Comparison of ENCODE assay signal across 9 mouse cellular contexts in genomic region chr16:11909817-11910216, GRCm38 (mm10). TPM values are rescaled to one million over a fixed set of nuclear protein-coding genes. Genes with fewer than 3 reads are reported as not detected.
DNase-seq lines count a peak whose midpoint lies in the region; ATAC-seq and TF ChIP-seq lines count a peak whose summit lies in the region.
"Had no signal": no experiment of that assay in that cellular context is flagged by ENCODE, and none has a peak within 500 bp of the region (broad histone marks: within the 10 kb centered on the region; RNA-seq: fewer than 3 reads in every experiment).

No protein-coding gene starts in this region.

- H3K9me3 ChIP-seq in erythroblast, embryonic 14.5 days (ENCODE audit: control insufficient read depth, low read length), result no peaks in the 10 kb centered on the region
- H3K9me3 ChIP-seq in kidney, embryonic 15.5 days (replicated peaks), result no peaks in the 10 kb centered on the region
- H3K9me3 ChIP-seq in MEL (replicated peaks; ENCODE audit: insufficient read depth, low read length), result no peaks in the 10 kb centered on the region
- H3K9me3 ChIP-seq in liver, embryonic 14.5 days (ENCODE audit: control insufficient read depth, low read length), result no peaks in the 10 kb centered on the region
- H3K9me3 ChIP-seq: embryonic facial prominence, embryonic 15.5 days had no signal

- H3K4me1 ChIP-seq in erythroblast, embryonic 14.5 days (ENCODE audit: control insufficient read depth), result peaks cover 21% of the 10 kb centered on the region
- H3K4me1 ChIP-seq in kidney, embryonic 15.5 days, result peaks cover 10% of the 10 kb centered on the region
- peaks cover 0 to 13% of the 10 kb centered on the region in 2 experiments; a peak in 1 of 4 replicates for H3K4me1 ChIP-seq in MEL (ENCODE audit: control insufficient read depth in 1 of 2, insufficient read depth in 2 of 2, low read length in 2 of 2)
- H3K4me1 ChIP-seq in liver, embryonic 14.5 days (replicated peaks; ENCODE audit: control insufficient read depth in 2 of 2, insufficient read depth in 2 of 2, low read length in 1 of 2), result peaks cover 0 to 12% of the 10 kb centered on the region in 2 experiments; a peak in 3 of 4 replicates

- peak overlapping the region; percentile 81 for H3K4me3 ChIP-seq in erythroblast, embryonic 14.5 days (replicated peaks)
- H3K4me3 ChIP-seq in kidney, embryonic 15.5 days (replicated peaks), result no peak overlapping the region; the same call in 1 of the 2 replicates
- peak overlapping the region; percentile 23 to 78; a peak in 3 of 4 replicates for H3K4me3 ChIP-seq in MEL (ENCODE audit: control insufficient read depth in 1 of 2, insufficient read depth in 1 of 2, low read depth in 2 of 2, low read length in 2 of 2)
- no peak overlapping the region for H3K4me3 ChIP-seq in liver, embryonic 14.5 days (ENCODE audit: insufficient read depth in 1 of 2, low read depth in 2 of 2, low read length in 2 of 2)

- peak overlapping the region; percentile 67 for H3K4me2 ChIP-seq in kidney, embryonic 15.5 days
- H3K4me2 ChIP-seq in liver, embryonic 14.5 days (ENCODE audit: low read depth), result peak overlapping the region; percentile 80

- DNase-seq in kidney, adult 18-20 months, result no peak
- DNase-seq in MEL (ENCODE audit: low read depth, low spot score), result peak; percentile 34
- DNase-seq in liver, embryonic 14.5 days (ENCODE audit: low read depth in 3 of 3, low spot score in 3 of 3), result no peak
- DNase-seq in gastrocnemius, postnatal 4 days (ENCODE audit: low spot score in 2 of 2), result no peak
- no peak for DNase-seq in ovary, adult 18-20 months (ENCODE audit: low spot score)

- peaks cover 3% of the 10 kb centered on the region for H3K36me3 ChIP-seq in erythroblast, embryonic 14.5 days (ENCODE audit: control insufficient read depth)
- H3K36me3 ChIP-seq in kidney, embryonic 15.5 days, result no peaks in the 10 kb centered on the region
- peaks cover 0 to 8% of the 10 kb centered on the region in 2 experiments; a peak in 2 of 4 replicates for H3K36me3 ChIP-seq in MEL (ENCODE audit: control insufficient read depth in 1 of 2, insufficient read depth in 2 of 2, low read length in 2 of 2)
- H3K36me3 ChIP-seq in liver, embryonic 14.5 days (replicated peaks; ENCODE audit: control insufficient read depth, insufficient read depth, low read depth), result no peaks in the 10 kb centered on the region
- H3K36me3 ChIP-seq: embryonic facial prominence, embryonic 15.5 days had no signal

- no peak for TF ChIP-seq EP300 in MEL (IDR thresholded peaks at IDR 0.05; ENCODE audit: low read depth in 1 of 2, low read length in 2 of 2)
- TF ChIP-seq EP300 in liver, embryonic 14.5 days (IDR thresholded peaks at IDR 0.05; ENCODE audit: low read depth), result no peak

- TF ChIP-seq RAD21 in MEL (IDR thresholded peaks at IDR 0.05; ENCODE audit: low read depth, low read length), result no peak

- no peak overlapping the region for H3K9ac ChIP-seq in kidney, embryonic 15.5 days
- peak overlapping the region; percentile 99 for H3K9ac ChIP-seq in MEL (ENCODE audit: control insufficient read depth, low read depth, low read length, poor library complexity, severe bottlenecking)
- H3K9ac ChIP-seq in liver, embryonic 14.5 days (replicated peaks), result no peak overlapping the region

- peaks cover 10% of the 10 kb centered on the region for H3K79me2 ChIP-seq in MEL (ENCODE audit: control insufficient read depth, insufficient read depth, low read length, poor library complexity)

- TF ChIP-seq POLR2A in MEL (IDR thresholded peaks at IDR 0.05; ENCODE audit: control insufficient read depth in 1 of 2, insufficient read depth in 1 of 2, low read depth in 1 of 2, low read length in 2 of 2, poor library complexity in 1 of 2), result no peak

- no peak overlapping the region for H3K27ac ChIP-seq in kidney, embryonic 15.5 days
- no peak overlapping the region for H3K27ac ChIP-seq in MEL (ENCODE audit: control insufficient read depth, low read depth, low read length)
- no peak overlapping the region for H3K27ac ChIP-seq in liver, embryonic 14.5 days

- TF ChIP-seq CTCF in MEL (IDR thresholded peaks at IDR 0.05 in 2 of 3, conservative IDR thresholded peaks at IDR 0.05 in 1 of 3; ENCODE audit: control insufficient read depth in 1 of 3, insufficient read depth in 1 of 3, low read depth in 2 of 3, low read length in 3 of 3, poor library complexity in 1 of 3, severe bottlenecking in 1 of 3), result no peak
- TF ChIP-seq CTCF in liver, embryonic 14.5 days (IDR thresholded peaks at IDR 0.05; ENCODE audit: low read depth), result no peak

- peaks cover 2% of the 10 kb centered on the region for H3K27me3 ChIP-seq in erythroblast, embryonic 14.5 days (ENCODE audit: control insufficient read depth)
- no peaks in the 10 kb centered on the region for H3K27me3 ChIP-seq in kidney, embryonic 15.5 days
- H3K27me3 ChIP-seq in MEL (ENCODE audit: control insufficient read depth in 1 of 2, insufficient read depth in 2 of 2, low read length in 2 of 2), result peaks cover 1 to 3% of the 10 kb centered on the region in 2 experiments; a peak in 2 of 4 replicates
- no peaks in the 10 kb centered on the region for H3K27me3 ChIP-seq in liver, embryonic 14.5 days (ENCODE audit: control insufficient read depth, insufficient read depth, low read length)
- H3K27me3 ChIP-seq: embryonic facial prominence, embryonic 15.5 days had no signal

- no peak for ATAC-seq in erythroblast, adult 5-6 weeks (replicated peaks; ENCODE audit: low FRiP score, poor library complexity, severe bottlenecking)
- no peak for ATAC-seq in kidney, embryonic 15.5 days (replicated peaks; ENCODE audit: low FRiP score)
- ATAC-seq in liver, embryonic 14.5 days (ENCODE audit: insufficient read depth), result no peak

- 80% methylated on average over 3 of the region's 3 CpGs for WGBS in kidney, embryonic 15.5 days
- WGBS in liver, embryonic 14.5 days (ENCODE audit: insufficient replicate concordance), result 60% methylated on average over 3 of the region's 3 CpGs

TF ChIP-seq in MEL, 35 proteins besides CTCF, POLR2A, EP300 and RAD21:
- TF ChIP-seq ETS1 (IDR thresholded peaks at IDR 0.05; ENCODE audit: low read depth, low read length), result no peak
- TF ChIP-seq ZMIZ1 (IDR thresholded peaks at IDR 0.05; ENCODE audit: low read depth, low read length), result no peak
- no peak for TF ChIP-seq SMC3 (IDR thresholded peaks at IDR 0.05; ENCODE audit: low read depth, low read length)
- no peak for TF ChIP-seq RCOR1 (IDR thresholded peaks at IDR 0.05; ENCODE audit: low read depth, low read length)
- no peak for TF ChIP-seq MXI1 (IDR thresholded peaks at IDR 0.05; ENCODE audit: low read depth, low read length)
- no peak for TF ChIP-seq KAT2A (conservative IDR thresholded peaks at IDR 0.05; ENCODE audit: low read depth, low read length)
- no peak for TF ChIP-seq USF1 (IDR thresholded peaks at IDR 0.05; ENCODE audit: low read depth, low read length)
- TF ChIP-seq MYB (IDR thresholded peaks at IDR 0.05; ENCODE audit: low read depth, low read length), result no peak
- no peak for TF ChIP-seq E2F4 (IDR thresholded peaks at IDR 0.05; ENCODE audit: borderline replicate concordance, low read depth, low read length)
- TF ChIP-seq JUND (IDR thresholded peaks at IDR 0.05; ENCODE audit: low read depth, low read length), result no peak
- no peak for TF ChIP-seq HCFC1 (IDR thresholded peaks at IDR 0.05; ENCODE audit: low read depth, low read length)
- TF ChIP-seq BHLHE40 (IDR thresholded peaks at IDR 0.05; ENCODE audit: borderline replicate concordance, low read depth, low read length), result no peak
- no peak for TF ChIP-seq CHD2 (IDR thresholded peaks at IDR 0.05; ENCODE audit: low read length)
- no peak for TF ChIP-seq GATA1 (IDR thresholded peaks at IDR 0.05; ENCODE audit: low read depth, low read length)
- TF ChIP-seq MAX (IDR thresholded peaks at IDR 0.05; ENCODE audit: low read length), result no peak
- TF ChIP-seq GABPA (IDR thresholded peaks at IDR 0.05; ENCODE audit: low read depth, low read length), result no peak
- no peak for TF ChIP-seq TCF12 (IDR thresholded peaks at IDR 0.05; ENCODE audit: low read depth, low read length)
- no peak for TF ChIP-seq POLR2AphosphoS2 (IDR thresholded peaks at IDR 0.05; ENCODE audit: low read length)
- TF ChIP-seq MYC (IDR thresholded peaks at IDR 0.05; ENCODE audit: low read depth, low read length), result no peak
TF ChIP-seq in MEL: peak in this region for 0.

RNA-seq across cellular contexts. Expression of gene Cpped1, which starts 0.6 kb away (rescaled TPM):
- 0.37 and 0.41 TPM in 2 replicates for polyA plus RNA-seq in erythroblast, embryonic 14.5 days (2012)
- total RNA-seq in erythroblast, adult 5-6 weeks (2015; ENCODE audit: low replicate concordance), result 4.0 and 7.1 TPM in 2 replicates
- 3.8 and 4.2 TPM in 2 replicates for total RNA-seq in erythroblast, adult 5-6 weeks (2017; ENCODE audit: low replicate concordance)
- polyA plus RNA-seq in kidney, embryonic 15.5 days (2015; fragmentation: Nextera tagmentation; extraction: Ambion mirVana), result 26.9 and 30.5 TPM in 2 replicates
- 10.7 and 14.1 TPM in 2 replicates for total RNA-seq in MEL (2012; rRNA removed)
- polyA plus RNA-seq in MEL (2012; ENCODE audit: insufficient read depth in 1 of 2, insufficient read length in 2 of 2, low read depth in 1 of 2, low replicate concordance in 2 of 2, missing spikeins in 1 of 2), result 10 to 100 TPM in 1 of 2 experiments, not detected in 1; 29.9 TPM
- polyA plus RNA-seq in liver, embryonic 14.5 days (2012; rRNA removed), result 5.0 and 6.1 TPM in 2 replicates
- polyA plus RNA-seq in liver, embryonic 14.5 days (2014; fragmentation: Nextera tagmentation; extraction: Ambion mirVana), result 13.0 TPM in 2 replicates
- 10 to 100 TPM; 42.1 to 44.6 TPM for total RNA-seq in gastrocnemius, postnatal 4 days (2021)

Comparison
In these comparisons a context has a peak if more than half of its experiments do, and no peak if none do; other contexts are left out.
1. H3K4me3 ChIP-seq: peak in erythroblast, embryonic 14.5 days (single experiment) and MEL (2 of 2); none in kidney, embryonic 15.5 days (single experiment) and liver, embryonic 14.5 days (0 of 2).